Mouse (Mus musculus): ENCODE results near the gene Lrpap1.

GRCm38 (mm10) chr5:35131773-35132172 lies 26.2 kb upstream of the Lrpap1 start:
- TF ChIP-seq EP300 (IDR thresholded peaks at IDR 0.05; ENCODE audit: low read depth) (no peak), CTCF (IDR thresholded peaks at IDR 0.05; ENCODE audit: low read depth) (peak; percentile 95)

Data from liver, embryonic 14.5 days (tissue).